Mouse (Mus musculus) liver, embryonic 16.5 days (tissue): ENCODE measurements around the gene Hist1h2bc. TPM values are rescaled to one million over a fixed set of nuclear protein-coding genes. Genes with fewer than 3 reads are reported as not detected.
A peak's percentile ranks its signal among the peaks of the same experiment; 100 is the strongest.
"Not testable (repeated sequence)": the region's sequence is repeated elsewhere in the genome, so short reads cannot be mapped to it uniquely, and the experiment has no call there.

Experiments used
- ATAC-seq: fragments of 200-750 bp; cut with Nextera tagmentation; 2 replicates; pipeline ENCODE4 v1.8.0; 2017; ENCODE audit warnings: low read depth, mild to moderate bottlenecking, moderate number of reproducible peaks, moderate library complexity
- H3K27ac ChIP-seq: fragments of 300-500 bp; sonication (generic); 2 replicates; pipeline ENCODE4 v1.5.1; 2014; ENCODE audit warnings: mild to moderate bottlenecking, low read length
- H3K27me3 ChIP-seq: fragments of 300-500 bp; sonication (generic); 2 replicates; pipeline ENCODE4 v1.6.1; 2014; ENCODE audit warnings: low read depth, low read length, mixed read lengths; ENCODE audit not compliant: control insufficient read depth, insufficient read depth
- H3K36me3 ChIP-seq: fragments of 300-500 bp; sonication (generic); 2 replicates; pipeline ENCODE4 v1.6.1; 2014; ENCODE audit warnings: mild to moderate bottlenecking; ENCODE audit not compliant: control insufficient read depth, insufficient read depth
- H3K4me1 ChIP-seq: fragments of 300-500 bp; sonication (generic); 2 replicates; pipeline ENCODE4 v1.6.1; 2014; ENCODE audit warnings: low read depth, low read length, mixed read lengths; ENCODE audit not compliant: control insufficient read depth
- H3K4me2 ChIP-seq: fragments of 300-500 bp; sonication (generic); 2 replicates; pipeline ENCODE4 v1.6.1; 2014; ENCODE audit warnings: low read depth, low read length, mixed read lengths
- H3K4me3 ChIP-seq: fragments of 300-500 bp; sonication (generic); 2 replicates; pipeline ENCODE4 v1.5.1; 2014; ENCODE audit warnings: low read depth, mild to moderate bottlenecking, low read length
- H3K9ac ChIP-seq: fragments of 300-500 bp; sonication (generic); 2 replicates; pipeline ENCODE4 v1.6.1; 2014; ENCODE audit warnings: low read depth, low read length
- H3K9me3 ChIP-seq: fragments of 300-500 bp; sonication (generic); replicated peaks from 2 replicates; pipeline ENCODE4 v1.6.1; 2016; ENCODE audit warnings: low read length; ENCODE audit not compliant: control insufficient read depth
- WGBS: fragments of 180-500 bp; shearing (Covaris S2); extraction: QIAGEN DNeasy Blood & Tissue Kit; methylation state at CpG from one replicate; pipeline ENCODE4 v1.1.7; 2014; ENCODE audit not compliant: insufficient replicate concordance; 5-methylcytosine and 5-hydroxymethylcytosine counted together
- polyA plus RNA-seq: library from polyadenylated mRNA; unstranded; fragments of >200 nt; fragmentation: Nextera tagmentation; extraction: Ambion mirVana; gene quantifications from 2 replicates; pipeline ENCODE4 v1.2.1, GENCODE M21; 2015

Hist1h2bc gene
- polyA plus RNA-seq, 1 experiment from 2014 or later = 202 TPM

DNA sequence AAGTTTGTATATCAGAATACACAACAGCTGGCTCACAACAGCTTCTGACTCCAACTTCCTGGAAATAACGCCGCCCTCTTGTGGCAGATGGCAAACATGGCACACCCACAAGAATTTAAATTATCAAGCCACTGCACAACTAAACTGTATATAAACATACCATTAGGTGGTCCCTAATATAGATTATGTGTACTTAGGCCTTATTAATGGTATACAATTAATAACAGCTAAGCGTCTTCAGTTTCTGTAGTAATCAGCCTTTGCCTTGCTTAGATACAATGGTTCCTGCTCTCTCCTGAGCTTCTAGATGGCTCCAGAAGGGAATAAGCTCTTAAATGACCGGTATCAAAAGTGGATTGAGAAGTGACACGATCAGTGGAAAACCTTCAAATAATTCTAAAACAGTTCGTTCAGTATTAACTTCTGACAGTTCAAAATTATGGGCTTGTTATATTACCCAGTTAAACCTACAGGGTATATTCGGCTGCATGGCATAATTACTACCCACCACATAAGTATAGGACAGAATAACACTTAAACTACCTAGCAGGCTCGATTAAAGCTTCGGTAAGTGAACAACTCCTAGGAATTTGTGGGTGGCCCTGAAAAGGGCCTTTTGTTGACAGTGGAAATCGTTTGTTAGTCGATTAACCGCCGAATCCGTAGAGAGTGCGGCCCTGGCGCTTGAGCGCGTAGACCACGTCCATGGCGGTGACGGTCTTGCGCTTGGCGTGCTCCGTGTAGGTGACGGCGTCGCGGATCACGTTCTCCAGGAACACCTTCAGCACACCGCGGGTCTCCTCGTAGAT is 13.7 kb downstream of the Hist1h2bc start:
- ATAC-seq = peak; percentile 47

DNA sequence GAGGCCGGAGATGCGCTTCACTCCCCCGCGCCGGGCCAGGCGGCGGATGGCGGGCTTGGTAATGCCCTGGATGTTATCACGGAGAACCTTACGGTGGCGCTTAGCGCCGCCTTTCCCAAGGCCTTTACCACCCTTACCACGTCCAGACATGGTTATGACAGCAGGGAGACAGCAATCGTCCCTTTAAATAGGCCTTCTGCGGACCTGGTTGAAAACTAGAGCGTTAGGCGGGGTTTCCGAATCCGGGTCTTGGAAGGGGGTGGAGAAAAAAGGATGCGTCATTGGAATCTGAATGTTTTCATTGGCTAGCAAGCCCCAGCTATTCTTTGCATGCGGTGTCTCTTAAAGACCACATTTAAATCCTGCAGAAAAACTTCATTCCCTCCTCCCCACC is 14.3 kb downstream of the Hist1h2bc start, which contains the start of gene Hist1h4c:
Gene Hist1h4c (minus strand): TSS at position 155 of the 394 bp plus-strand sequence.
- H3K27ac ChIP-seq = peak within 1 kb of the TSS; percentile 98
- ATAC-seq = peak; percentile 91
- H3K9me3 ChIP-seq = no peaks in the 10 kb centered on the region
- H3K4me2 ChIP-seq = peak within 1 kb of the TSS; percentile 71
- WGBS = 0% methylated on average over 20 of the region's 22 CpGs
- H3K4me3 ChIP-seq = peak within 1 kb of the TSS; percentile 60
- peak within 1 kb of the TSS; percentile 75 for H3K9ac ChIP-seq
- no peaks in the 10 kb centered on the region for H3K27me3 ChIP-seq
- H3K4me1 ChIP-seq = peaks cover 24% of the 10 kb centered on the region
- no peaks in the 10 kb centered on the region for H3K36me3 ChIP-seq

More for the DNA sequence above, 13.7 kb downstream of the Hist1h2bc start:
- Histone ChIP-seq H3K36me3 (no peaks in the 10 kb centered on the region), H3K4me1 (peaks cover 24% of the 10 kb centered on the region), H3K9me3 (no peaks in the 10 kb centered on the region), H3K9ac (peak overlapping the region; percentile 75), H3K27me3 (no peaks in the 10 kb centered on the region), H3K27ac (peak overlapping the region; percentile 98), H3K4me2 (peak overlapping the region; percentile 71), H3K4me3 (peak overlapping the region; percentile 60)
- WGBS = under 1% methylated on average over 24 of the region's 32 CpGs

DNA sequence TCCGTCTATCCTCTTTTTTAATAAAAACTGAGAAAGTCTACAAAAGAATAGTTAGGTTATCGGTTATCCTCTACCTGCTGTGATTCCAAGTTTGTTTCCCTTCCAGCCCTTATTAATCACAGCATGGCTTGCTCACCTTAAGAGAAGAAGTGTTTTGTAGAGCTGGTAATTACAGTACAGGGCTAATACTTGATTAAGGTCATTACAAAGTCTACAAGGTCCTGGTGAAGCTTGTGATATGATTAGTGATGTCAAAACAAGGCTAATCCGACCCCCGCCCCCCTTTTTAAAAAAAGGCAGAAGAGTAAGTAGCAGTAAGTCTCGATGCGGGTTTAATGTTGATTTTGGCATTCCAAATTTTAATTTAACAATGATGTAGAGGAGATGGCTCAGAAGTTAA is 15.0 kb downstream of the Hist1h2bc start:
- no peak overlapping the region for H3K4me3 ChIP-seq
- H3K9me3 ChIP-seq = no peaks in the 10 kb centered on the region
- 69% methylated on average over 6 of the region's 6 CpGs for WGBS
- H3K4me1 ChIP-seq = peaks cover 24% of the 10 kb centered on the region
- no peaks in the 10 kb centered on the region for H3K27me3 ChIP-seq
- ATAC-seq = no peak
- H3K4me2 ChIP-seq = peak overlapping the region; percentile 58
- no peak overlapping the region for H3K9ac ChIP-seq
- peak overlapping the region; percentile 98 for H3K27ac ChIP-seq
- no peaks in the 10 kb centered on the region for H3K36me3 ChIP-seq

DNA sequence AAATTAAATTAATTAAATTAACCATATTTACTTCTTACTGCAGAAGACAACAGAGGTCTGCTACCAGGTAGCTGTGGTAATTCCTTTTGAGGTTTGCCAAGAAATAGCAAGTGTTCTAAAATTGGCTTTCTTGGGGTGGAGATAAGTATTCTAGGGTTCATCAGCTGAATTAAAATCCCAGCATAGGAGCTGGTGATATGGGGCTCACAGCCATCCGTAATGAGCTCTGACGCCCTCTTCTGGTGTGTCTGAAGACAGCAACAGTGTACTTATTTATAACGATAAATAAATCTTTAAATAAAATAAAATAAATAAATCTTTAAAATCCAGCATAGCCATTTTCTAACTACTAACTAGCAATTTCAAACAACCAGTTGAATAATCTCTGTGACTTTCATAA is 15.8 kb downstream of the Hist1h2bc start:
- Histone ChIP-seq H3K4me1 (peaks cover 24% of the 10 kb centered on the region), H3K27ac (no peak overlapping the region), H3K36me3 (no peaks in the 10 kb centered on the region), H3K4me3 (no peak overlapping the region), H3K4me2 (no peak overlapping the region), H3K9ac (no peak overlapping the region), H3K27me3 (no peaks in the 10 kb centered on the region), H3K9me3 (no peaks in the 10 kb centered on the region)
- 64% methylated on average over 3 of the region's 3 CpGs for WGBS
- ATAC-seq = no peak

DNA sequence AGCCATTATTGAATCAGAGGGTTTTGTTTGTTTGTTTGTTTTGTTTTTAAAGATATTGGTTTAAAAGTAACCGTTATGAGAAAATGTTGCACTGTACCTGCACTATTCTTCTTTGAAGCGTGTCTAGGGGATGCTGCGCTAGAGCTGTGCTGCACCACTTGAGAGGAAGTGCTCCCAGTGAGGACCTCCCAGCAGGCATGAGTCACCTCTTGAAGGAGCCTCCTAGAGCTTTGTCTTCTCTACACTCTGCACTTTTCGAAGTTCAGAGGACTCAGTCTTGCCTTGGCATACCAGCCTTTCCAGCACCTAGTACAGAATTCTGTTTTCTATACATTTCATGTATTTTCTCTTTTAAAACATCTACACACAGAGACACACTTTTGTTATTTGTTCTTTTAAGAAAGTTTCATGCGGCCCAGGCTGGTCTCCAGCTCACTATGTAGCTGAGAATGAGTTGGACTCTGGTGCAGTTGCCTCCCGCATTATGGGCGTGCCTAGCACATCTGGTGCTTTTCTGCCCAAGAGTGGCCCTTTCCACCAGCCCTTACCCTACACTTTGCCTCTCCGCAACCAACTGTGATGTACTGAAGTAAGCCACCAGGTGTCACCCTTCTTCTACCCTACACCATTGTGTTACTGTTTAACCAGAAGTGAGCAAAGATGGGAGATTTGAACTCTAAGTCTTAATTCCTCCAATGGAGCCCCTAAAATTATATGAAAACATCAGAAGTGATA is 17.0 kb downstream of the Hist1h2bc start:
- Histone ChIP-seq H3K9ac (peak overlapping the region; percentile 53), H3K4me2 (peak overlapping the region; percentile 13; the same call in 1 of the 2 replicates), H3K4me1 (peaks cover 18% of the 10 kb centered on the region), H3K4me3 (no peak overlapping the region), H3K27ac (0 out of 2 replicates have a peak overlapping the region, but pooled peaks have one; percentile 37), H3K36me3 (no peaks in the 10 kb centered on the region), H3K27me3 (no peaks in the 10 kb centered on the region), H3K9me3 (no peaks in the 10 kb centered on the region)
- 16% methylated on average over 8 of the region's 8 CpGs for WGBS
- peak; percentile 8 for ATAC-seq

DNA sequence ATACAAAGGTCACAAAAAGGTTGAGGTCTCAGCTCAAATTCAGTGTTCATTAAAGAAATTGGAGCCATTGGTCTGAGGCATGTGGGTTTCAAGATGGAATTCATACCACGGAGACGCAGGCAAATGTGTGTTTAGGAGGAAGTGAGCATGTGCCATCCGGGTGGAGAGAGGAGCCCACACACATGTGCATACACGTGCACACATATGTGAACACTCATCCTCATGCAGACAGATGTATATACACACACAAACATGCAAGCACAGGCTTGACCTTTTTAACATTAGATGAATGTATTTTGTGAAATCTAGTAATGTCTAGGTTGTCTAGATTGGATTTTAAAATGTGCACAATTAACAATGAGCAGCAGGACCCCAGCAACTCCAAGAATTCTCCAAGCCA is 18.2 kb downstream of the Hist1h2bc start:
- 48% methylated on average over 4 of the region's 4 CpGs for WGBS
- Histone ChIP-seq H3K27ac (no peak overlapping the region), H3K4me2 (no peak overlapping the region)

DNA sequence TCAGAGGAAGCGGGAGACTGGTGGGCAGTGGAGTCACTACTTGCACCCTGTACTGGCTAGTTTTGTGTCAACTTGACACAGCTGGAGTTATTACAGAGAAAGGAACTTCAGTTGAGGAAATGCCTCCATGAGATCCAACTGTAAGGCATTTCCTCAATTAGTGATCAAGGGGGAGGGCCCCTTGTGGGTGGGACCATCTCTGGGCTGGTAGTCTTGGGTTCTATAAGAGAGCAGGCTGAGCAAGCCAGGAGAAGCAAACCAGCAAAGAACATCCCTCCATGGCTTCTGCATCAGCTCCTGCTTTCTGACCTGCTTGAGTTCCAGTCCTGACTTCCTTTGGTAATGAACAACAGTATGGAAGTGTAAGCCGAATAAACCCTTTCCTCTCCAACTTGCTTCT is 18.8 kb downstream of the Hist1h2bc start:
- H3K9me3 ChIP-seq, H3K4me3 ChIP-seq, H3K27me3 ChIP-seq, ATAC-seq, H3K27ac ChIP-seq, H3K36me3 ChIP-seq, H3K4me1 ChIP-seq, H3K9ac ChIP-seq, H3K4me2 ChIP-seq: not testable (repeated sequence)
- WGBS = 70% methylated on average over 2 of the region's 2 CpGs

More for the DNA sequence above, 18.2 kb downstream of the Hist1h2bc start:
- Histone ChIP-seq H3K9ac (no peak overlapping the region), H3K4me1 (peaks cover 10% of the 10 kb centered on the region), H3K27me3 (no peaks in the 10 kb centered on the region), H3K9me3 (no peaks in the 10 kb centered on the region), H3K4me3 (no peak overlapping the region), H3K36me3 (no peaks in the 10 kb centered on the region)
- no peak for ATAC-seq

DNA sequence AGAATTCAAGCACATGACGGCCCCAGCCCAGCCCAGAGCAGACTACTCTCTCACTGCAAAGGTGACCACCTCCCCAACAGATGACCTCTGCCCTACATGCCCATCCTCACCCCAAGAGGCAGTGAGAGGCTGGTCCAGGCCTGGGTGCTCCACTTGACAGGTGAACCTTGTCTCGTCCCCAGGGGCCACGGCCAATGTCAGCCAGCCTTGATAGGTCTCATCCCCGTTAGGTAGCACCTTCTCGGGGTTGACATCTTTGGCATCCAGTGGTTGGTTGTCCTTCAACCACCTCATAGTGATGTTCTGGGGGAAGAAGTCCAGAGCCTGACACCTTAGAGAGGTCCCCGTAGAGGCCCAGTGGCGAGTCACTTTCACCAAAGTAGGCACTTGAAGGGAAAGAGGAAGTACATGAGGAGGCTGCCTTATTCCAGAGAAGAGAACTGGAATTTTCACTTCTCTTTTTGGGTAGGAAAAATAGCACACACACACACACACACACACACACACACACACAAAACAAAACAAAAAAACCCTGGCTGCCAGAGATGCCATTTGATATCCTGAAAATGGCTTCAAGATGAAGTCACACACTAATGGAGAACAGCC is 21.9 kb downstream of the Hist1h2bc start:
- no peaks in the 10 kb centered on the region for H3K36me3 ChIP-seq
- no peak for ATAC-seq
- H3K9me3 ChIP-seq = no peaks in the 10 kb centered on the region
- H3K9ac ChIP-seq = no peak overlapping the region
- no peak overlapping the region for H3K27ac ChIP-seq
- H3K4me1 ChIP-seq = peaks cover 6% of the 10 kb centered on the region
- no peaks in the 10 kb centered on the region; the same call in 1 of the 2 replicates for H3K27me3 ChIP-seq
- no peak overlapping the region for H3K4me3 ChIP-seq
- no peak overlapping the region for H3K4me2 ChIP-seq
- WGBS = 61% methylated on average over 7 of the region's 7 CpGs
